Mouse (Mus musculus): ENCODE results near the gene Myocd.

The Myocd gene

GRCm38 (mm10) chr11:65137145-65137652, 132.6 kb downstream of the Myocd start:
- no peak for DNase-seq

- DNase-seq: no peak
Observed at GRCm38 (mm10) chr11:65135251-65135739, 134.5 kb downstream of the Myocd start.

GRCm38 (mm10) chr11:65133661-65134060, 136.1 kb downstream of the Myocd start:
- no peak for DNase-seq

DNA sequence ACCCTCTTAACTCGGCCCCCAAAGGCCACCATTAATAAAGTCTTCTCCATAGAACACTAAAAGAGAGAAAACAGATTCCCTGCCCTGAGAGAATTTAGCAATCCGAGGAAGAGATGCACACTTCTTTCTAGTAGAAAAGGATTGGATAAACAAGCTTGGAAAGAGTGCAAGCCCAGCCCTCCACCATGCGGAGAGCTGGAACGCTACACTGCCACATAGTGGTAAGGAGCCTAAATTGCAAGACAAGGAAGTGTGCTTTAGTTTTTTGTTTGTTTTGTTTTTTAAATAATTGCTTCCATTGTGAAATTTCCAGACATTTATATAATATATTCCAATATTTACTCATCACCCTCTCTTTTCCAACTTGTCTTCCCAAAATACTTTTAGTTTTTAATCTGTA, 140.7 kb downstream of the Myocd start:
- DNase-seq: no peak

- no peak for DNase-seq
Observed at GRCm38 (mm10) chr11:65128666-65129065, 141.1 kb downstream of the Myocd start.

DNA sequence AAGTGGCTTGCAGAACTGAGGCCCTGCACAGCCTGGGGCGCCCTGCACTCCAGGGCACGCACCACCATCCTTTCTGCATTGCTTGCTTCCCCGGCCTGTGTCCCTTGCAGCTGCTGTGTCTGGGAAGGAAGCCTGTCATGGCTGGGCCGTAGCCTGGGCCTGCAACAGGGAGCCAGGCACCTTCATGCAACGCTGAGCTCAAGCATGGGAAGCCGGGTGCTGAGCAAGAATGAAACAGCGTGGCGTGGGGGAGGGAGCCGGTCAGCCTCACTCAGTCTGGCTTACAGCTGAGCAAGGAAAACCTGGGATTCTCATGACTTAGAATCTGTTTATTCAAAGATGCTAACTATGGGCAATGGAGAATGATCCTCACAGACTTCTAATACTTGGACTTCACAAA, 143.2 kb downstream of the Myocd start:
- DNase-seq: no peak
